Comparison of ENCODE assay signal across 8 mouse cellular contexts in the genomic region with DNA sequence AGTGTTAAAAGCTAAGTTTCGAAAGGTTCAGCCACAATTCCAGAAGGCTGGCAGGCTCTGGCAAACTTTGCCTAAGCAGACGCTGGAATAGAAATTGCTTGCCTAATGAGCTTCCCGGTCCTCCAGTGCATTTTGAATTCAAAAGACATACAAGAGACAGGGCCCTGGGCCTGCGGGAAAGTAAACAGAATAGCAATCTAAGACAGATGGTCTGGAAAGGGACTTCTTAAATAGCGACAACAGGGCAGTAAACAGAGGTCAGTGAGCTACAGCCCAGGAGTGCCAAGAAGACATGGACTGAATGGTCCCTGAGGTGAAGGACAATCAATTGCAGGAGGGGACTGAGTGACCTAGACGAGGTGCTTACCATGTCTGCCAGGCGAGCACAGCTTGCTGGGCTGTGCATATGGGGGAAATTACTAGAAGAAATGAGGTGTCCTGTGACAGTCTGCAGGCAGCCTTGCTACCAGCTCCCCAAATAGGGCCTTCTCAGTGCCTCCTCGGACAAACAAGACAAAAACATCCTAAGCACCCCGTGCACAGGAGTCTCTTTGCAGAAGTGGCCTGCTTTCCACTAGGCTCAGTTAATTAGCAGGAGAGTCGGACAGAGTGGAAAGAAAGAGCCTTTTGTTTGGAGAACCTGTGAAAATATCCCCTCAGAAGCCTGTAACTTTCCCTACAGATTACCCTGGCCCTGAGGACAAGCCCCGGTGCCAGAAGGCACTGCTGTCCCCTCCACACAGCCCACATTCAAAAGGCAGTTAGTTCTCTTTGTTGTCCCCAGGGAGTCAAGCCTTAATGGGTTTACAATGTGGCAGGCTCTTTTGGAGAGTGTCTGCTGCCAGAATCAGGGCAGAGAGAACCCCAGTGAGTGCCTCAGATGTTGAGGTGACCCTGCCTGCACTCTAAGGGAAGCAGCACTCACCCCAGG.
DNase-seq lines count a peak whose midpoint lies in the region; ATAC-seq and TF ChIP-seq lines count a peak whose summit lies in the region.

No protein-coding gene starts in this region.

- WGBS in cerebellum, adult 2 months, result 25% methylated on average over 11 of the region's 11 CpGs
- 14% methylated on average over 11 of the region's 11 CpGs for WGBS in hindbrain, postnatal 0 days
- WGBS in lung, adult 2 months, result 23% methylated on average over 11 of the region's 11 CpGs

- H3K4me3 ChIP-seq in cerebellum, adult 2 months (replicated peaks; ENCODE audit: insufficient read depth, low read depth, low read length), result no peak overlapping the region
- H3K4me3 ChIP-seq in hindbrain, postnatal 0 days (ENCODE audit: low read length), result no peak overlapping the region
- H3K4me3 ChIP-seq in lung, adult 2 months (replicated peaks; ENCODE audit: extremely low read depth, low read depth, low read length), result no peak overlapping the region

- no peaks in the 10 kb centered on the region for H3K36me3 ChIP-seq in hindbrain, postnatal 0 days (ENCODE audit: insufficient read depth, low read length)

- ATAC-seq in hindbrain, postnatal 0 days, result peak; percentile 85
- no peak for ATAC-seq in activated CD4-positive, CD25-positive, alpha-beta regulatory T cell, adult 4 months

- DNase-seq in cerebellum, adult 2 months, result no peak
- no peak for DNase-seq in cerebellum, adult 9-10 months
- DNase-seq in cerebellum, postnatal 10 days, result peak; percentile 25 to 38
- DNase-seq in gastrocnemius, postnatal 14 days, result peak; percentile 30
- DNase-seq in hindbrain, postnatal 0 days (ENCODE audit: low spot score), result peak; percentile 67
- DNase-seq in lung, adult 2 months, result peak; percentile 57
- peak; percentile 63 for DNase-seq in retina, postnatal 1 day

- TF ChIP-seq POLR2A in cerebellum, adult 2 months (IDR thresholded peaks at IDR 0.05; ENCODE audit: borderline replicate concordance, insufficient read depth, low read length), result no peak
- TF ChIP-seq POLR2A in lung, adult 2 months (IDR thresholded peaks at IDR 0.05; ENCODE audit: borderline replicate concordance, extremely low read depth, low read depth, low read length), result no peak

- H3K4me1 ChIP-seq in cerebellum, adult 2 months (ENCODE audit: control insufficient read depth, insufficient read depth, low read length), result no peaks in the 10 kb centered on the region
- peaks cover 10% of the 10 kb centered on the region; the same call in 1 of the 2 replicates for H3K4me1 ChIP-seq in hindbrain, postnatal 0 days (ENCODE audit: insufficient read depth, low read length)
- peaks cover 21% of the 10 kb centered on the region for H3K4me1 ChIP-seq in lung, adult 2 months (ENCODE audit: control insufficient read depth, insufficient read depth, low read length)

- intact Hi-C loops in gastrocnemius, postnatal 14 days (cut with DNase I; ENCODE audit: low total_unique reads), result loop anchor here (10.0 kb wide), 1 partner anchor 92 kb away; a partner anchor contains a TSS

- no peak for TF ChIP-seq CTCF in cerebellum, adult 2 months (IDR thresholded peaks at IDR 0.05; ENCODE audit: borderline replicate concordance, insufficient read depth, low read depth, low read length)
- TF ChIP-seq CTCF in hindbrain, postnatal 0 days (IDR thresholded peaks at IDR 0.05; ENCODE audit: low read depth), result no peak
- no peak for TF ChIP-seq CTCF in lung, adult 2 months (IDR thresholded peaks at IDR 0.05; ENCODE audit: insufficient read depth, low read length)

- peak overlapping the region; percentile 10; the same call in 1 of the 2 replicates for H3K27ac ChIP-seq in cerebellum, adult 2 months (ENCODE audit: insufficient read depth, low read length)
- H3K27ac ChIP-seq in hindbrain, postnatal 0 days, result peak overlapping the region; percentile 74

- no peak overlapping the region for H3K9ac ChIP-seq in hindbrain, postnatal 0 days (replicated peaks; ENCODE audit: low read length)

- no peak overlapping the region for H3K4me2 ChIP-seq in hindbrain, postnatal 0 days (ENCODE audit: low read depth, low read length)

- no peaks in the 10 kb centered on the region for H3K9me3 ChIP-seq in hindbrain, postnatal 0 days (ENCODE audit: low read length)

- no peaks in the 10 kb centered on the region for H3K27me3 ChIP-seq in cerebellum, adult 2 months (ENCODE audit: control insufficient read depth, insufficient read depth, low read length)
- H3K27me3 ChIP-seq in hindbrain, postnatal 0 days (ENCODE audit: insufficient read depth, low read length), result no peaks in the 10 kb centered on the region

Comparison
In these comparisons a context has a peak if more than half of its experiments do, and no peak if none do; other contexts are left out.
1. DNase-seq: peak in cerebellum, postnatal 10 days (2 of 2), gastrocnemius, postnatal 14 days (single experiment), hindbrain, postnatal 0 days (single experiment), lung, adult 2 months (single experiment) and retina, postnatal 1 day (single experiment); none in cerebellum, adult 2 months (0 of 2) and cerebellum, adult 9-10 months (single experiment).